Mouse (Mus musculus): ENCODE data around the gene Gm49354. TPM values are rescaled to one million over a fixed set of nuclear protein-coding genes. Genes with fewer than 3 reads are reported as not detected.
A peak's percentile ranks its signal among the peaks of the same experiment; 100 is the strongest.

Gm49354 gene
- total RNA-seq, 1 experiment, result not detected

DNA sequence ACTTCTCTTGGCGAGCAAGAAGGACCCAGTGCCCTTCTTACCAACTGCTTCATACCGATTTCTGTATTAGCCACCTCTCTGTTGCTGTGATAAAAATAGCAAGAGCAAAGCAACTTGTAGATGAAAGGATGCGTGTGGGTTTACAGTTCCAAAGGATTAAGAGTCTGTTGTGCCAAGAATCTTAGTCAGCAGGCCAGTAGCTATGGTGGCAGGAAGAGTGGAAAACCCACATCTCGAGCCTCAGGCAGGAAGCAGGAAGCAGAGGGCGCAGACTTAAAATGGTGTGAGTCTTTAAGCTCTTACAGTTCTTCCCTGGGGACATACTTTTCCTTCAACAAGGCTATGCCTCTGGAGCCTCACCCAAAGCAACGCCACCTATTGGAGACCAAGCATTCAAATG lies 36.6 kb downstream of the Gm49354 start:
- no peaks in the 10 kb centered on the region for H3K9me3 ChIP-seq (ENCODE audit: control insufficient read depth, insufficient read depth, low read depth, low read length)
- no peak for DNase-seq (ENCODE audit: low read depth, low spot score)
- H3K36me3 ChIP-seq (ENCODE audit: control insufficient read depth, insufficient read depth, low read length, poor library complexity, severe bottlenecking), result no peaks in the 10 kb centered on the region
- H3K27ac ChIP-seq (ENCODE audit: insufficient read depth, low read depth, low read length, poor library complexity, severe bottlenecking), result no peak overlapping the region
- TF ChIP-seq MAFK (IDR thresholded peaks at IDR 0.05; ENCODE audit: insufficient read depth, low read depth, low read length), result no peak
- no peak for TF ChIP-seq ZNF384 (IDR thresholded peaks at IDR 0.05; ENCODE audit: low read depth, low read length)
- no peak for TF ChIP-seq CHD2 (IDR thresholded peaks at IDR 0.05; ENCODE audit: low read depth, low read length)
- no peak for TF ChIP-seq HCFC1 (IDR thresholded peaks at IDR 0.05; ENCODE audit: borderline replicate concordance, insufficient read depth, low read length)
- no peak for TF ChIP-seq ZC3H11A (IDR thresholded peaks at IDR 0.05; ENCODE audit: borderline replicate concordance, low read depth, low read length)
- no peak overlapping the region for H3K9ac ChIP-seq (ENCODE audit: insufficient read depth, low read depth, low read length, poor library complexity, severe bottlenecking)
- in situ Hi-C loops (cut with MboI; ENCODE audit: low sequenced_read_pairs in 2 of 2, unreplicated experiment in 2 of 2), result no loop called here
- H3K4me1 ChIP-seq (ENCODE audit: control insufficient read depth in 2 of 2, insufficient read depth in 2 of 2, low read length in 2 of 2, poor library complexity in 1 of 2), result no peaks in the 10 kb centered on the region
- H3K4me3 ChIP-seq (ENCODE audit: insufficient read depth in 1 of 2, low read depth in 1 of 2, low read length in 2 of 2, poor library complexity in 1 of 2, severe bottlenecking in 1 of 2), result no peak overlapping the region

DNA sequence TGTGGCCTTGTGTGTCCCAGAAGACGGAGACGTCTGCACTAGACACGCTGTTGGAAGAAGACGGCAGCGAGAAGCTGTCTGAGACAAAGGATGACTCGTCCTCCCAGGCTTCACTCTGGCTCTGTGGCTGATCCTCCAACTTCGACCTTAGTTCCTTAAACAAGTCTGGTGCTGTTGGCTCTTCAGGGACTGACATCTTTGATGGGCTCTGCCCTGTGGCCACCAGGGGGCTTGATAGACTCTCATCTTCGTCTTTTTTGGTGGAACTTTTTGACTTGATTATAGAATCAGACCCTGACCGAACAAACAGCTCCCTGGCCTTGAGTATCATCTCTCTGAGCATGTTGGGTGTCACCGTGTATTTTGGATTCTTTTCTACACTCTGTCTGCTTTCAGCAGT lies 40.3 kb downstream of the Gm49354 start:
- Histone ChIP-seq H3K36me3 (ENCODE audit: control insufficient read depth, insufficient read depth, low read length, poor library complexity, severe bottlenecking) (no peaks in the 10 kb centered on the region), H3K9ac (ENCODE audit: insufficient read depth, low read depth, low read length, poor library complexity, severe bottlenecking) (no peak overlapping the region), H3K4me3 (ENCODE audit: insufficient read depth in 1 of 2, low read depth in 1 of 2, low read length in 2 of 2, poor library complexity in 1 of 2, severe bottlenecking in 1 of 2) (no peak overlapping the region), H3K27ac (ENCODE audit: insufficient read depth, low read depth, low read length, poor library complexity, severe bottlenecking) (no peak overlapping the region), H3K9me3 (ENCODE audit: control insufficient read depth, insufficient read depth, low read depth, low read length) (no peaks in the 10 kb centered on the region), H3K4me1 (ENCODE audit: control insufficient read depth in 2 of 2, insufficient read depth in 2 of 2, low read length in 2 of 2, poor library complexity in 1 of 2) (no peaks in the 10 kb centered on the region)
- in situ Hi-C loops (cut with MboI; ENCODE audit: low sequenced_read_pairs in 2 of 2, unreplicated experiment in 2 of 2), result no loop called here
- TF ChIP-seq ZC3H11A (IDR thresholded peaks at IDR 0.05; ENCODE audit: borderline replicate concordance, low read depth, low read length) (0 out of 2 replicates have a peak, but pooled peaks have one; percentile 6), ZNF384 (IDR thresholded peaks at IDR 0.05; ENCODE audit: low read depth, low read length) (no peak)
- DNase-seq (ENCODE audit: low read depth, low spot score), result no peak

DNA sequence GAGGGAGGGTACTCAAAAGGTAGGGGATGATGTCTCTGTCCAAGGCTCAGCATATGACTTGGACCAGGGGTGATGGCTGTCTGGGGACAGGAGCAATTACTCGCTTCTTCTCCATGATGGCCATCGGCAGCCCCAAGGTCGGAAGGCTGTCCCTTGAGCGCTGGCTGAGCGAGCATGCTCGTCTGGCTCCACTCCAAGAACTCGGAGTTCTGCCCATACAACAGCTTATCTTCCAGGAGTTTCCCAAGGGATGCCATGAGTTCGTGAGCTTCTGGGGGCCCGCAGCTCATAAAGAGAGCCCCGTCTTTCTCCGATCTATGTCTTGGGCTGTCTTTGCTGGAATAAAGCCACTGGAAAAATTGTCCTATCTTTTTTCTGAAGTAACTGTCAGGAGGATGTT lies 40.9 kb downstream of the Gm49354 start:
- Histone ChIP-seq H3K9me3 (ENCODE audit: control insufficient read depth, insufficient read depth, low read depth, low read length) (no peaks in the 10 kb centered on the region), H3K9ac (ENCODE audit: insufficient read depth, low read depth, low read length, poor library complexity, severe bottlenecking) (no peak overlapping the region), H3K36me3 (ENCODE audit: control insufficient read depth, insufficient read depth, low read length, poor library complexity, severe bottlenecking) (no peaks in the 10 kb centered on the region), H3K4me1 (ENCODE audit: control insufficient read depth in 2 of 2, insufficient read depth in 2 of 2, low read length in 2 of 2, poor library complexity in 1 of 2) (no peaks in the 10 kb centered on the region), H3K4me3 (ENCODE audit: insufficient read depth in 1 of 2, low read depth in 1 of 2, low read length in 2 of 2, poor library complexity in 1 of 2, severe bottlenecking in 1 of 2) (no peak overlapping the region), H3K27ac (ENCODE audit: insufficient read depth, low read depth, low read length, poor library complexity, severe bottlenecking) (no peak overlapping the region)
- TF ChIP-seq HCFC1 (IDR thresholded peaks at IDR 0.05; ENCODE audit: borderline replicate concordance, insufficient read depth, low read length) (no peak), MAFK (IDR thresholded peaks at IDR 0.05; ENCODE audit: insufficient read depth, low read depth, low read length) (no peak), ZNF384 (IDR thresholded peaks at IDR 0.05; ENCODE audit: low read depth, low read length) (no peak), CHD2 (IDR thresholded peaks at IDR 0.05; ENCODE audit: low read depth, low read length) (no peak), ZC3H11A (IDR thresholded peaks at IDR 0.05; ENCODE audit: borderline replicate concordance, low read depth, low read length) (no peak)
- no peak for DNase-seq (ENCODE audit: low read depth, low spot score)
- in situ Hi-C loops (cut with MboI; ENCODE audit: low sequenced_read_pairs in 2 of 2, unreplicated experiment in 2 of 2), result no loop called here

DNA sequence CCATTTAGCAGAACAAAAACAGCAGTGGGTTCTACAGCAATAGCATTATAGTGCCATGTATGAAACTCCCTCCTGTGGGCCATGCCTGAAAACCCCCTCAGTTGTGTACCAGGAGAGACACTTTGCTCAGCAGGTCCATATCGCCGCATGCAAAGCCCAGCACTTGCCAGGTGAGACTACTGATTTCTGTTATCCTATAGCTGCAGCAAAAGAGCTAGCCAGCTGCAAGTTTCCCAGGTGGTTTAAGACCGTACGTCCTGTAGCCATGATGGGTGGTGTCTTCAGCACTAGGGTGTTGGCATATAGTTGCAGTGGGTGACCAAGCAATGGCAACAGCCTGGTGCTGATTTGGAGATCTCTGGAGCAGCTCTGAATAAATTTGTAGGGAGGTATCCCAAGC lies 42.6 kb downstream of the Gm49354 start:
- Histone ChIP-seq H3K4me1 (ENCODE audit: control insufficient read depth in 2 of 2, insufficient read depth in 2 of 2, low read length in 2 of 2, poor library complexity in 1 of 2) (peaks cover 3 to 9% of the 10 kb centered on the region in 2 experiments; a peak in 3 of 4 replicates), H3K27ac (ENCODE audit: insufficient read depth, low read depth, low read length, poor library complexity, severe bottlenecking) (no peak overlapping the region), H3K36me3 (ENCODE audit: control insufficient read depth, insufficient read depth, low read length, poor library complexity, severe bottlenecking) (no peaks in the 10 kb centered on the region), H3K4me3 (ENCODE audit: insufficient read depth in 1 of 2, low read depth in 1 of 2, low read length in 2 of 2, poor library complexity in 1 of 2, severe bottlenecking in 1 of 2) (no peak overlapping the region), H3K9ac (ENCODE audit: insufficient read depth, low read depth, low read length, poor library complexity, severe bottlenecking) (no peak overlapping the region), H3K9me3 (ENCODE audit: control insufficient read depth, insufficient read depth, low read depth, low read length) (no peaks in the 10 kb centered on the region)
- no peak for DNase-seq (ENCODE audit: low read depth, low spot score)
- TF ChIP-seq HCFC1 (IDR thresholded peaks at IDR 0.05; ENCODE audit: borderline replicate concordance, insufficient read depth, low read length) (no peak), MAFK (IDR thresholded peaks at IDR 0.05; ENCODE audit: insufficient read depth, low read depth, low read length) (no peak), CHD2 (IDR thresholded peaks at IDR 0.05; ENCODE audit: low read depth, low read length) (no peak), ZNF384 (IDR thresholded peaks at IDR 0.05; ENCODE audit: low read depth, low read length) (no peak), ZC3H11A (IDR thresholded peaks at IDR 0.05; ENCODE audit: borderline replicate concordance, low read depth, low read length) (no peak)
- in situ Hi-C loops (cut with MboI; ENCODE audit: low sequenced_read_pairs in 2 of 2, unreplicated experiment in 2 of 2), result no loop called here

DNA sequence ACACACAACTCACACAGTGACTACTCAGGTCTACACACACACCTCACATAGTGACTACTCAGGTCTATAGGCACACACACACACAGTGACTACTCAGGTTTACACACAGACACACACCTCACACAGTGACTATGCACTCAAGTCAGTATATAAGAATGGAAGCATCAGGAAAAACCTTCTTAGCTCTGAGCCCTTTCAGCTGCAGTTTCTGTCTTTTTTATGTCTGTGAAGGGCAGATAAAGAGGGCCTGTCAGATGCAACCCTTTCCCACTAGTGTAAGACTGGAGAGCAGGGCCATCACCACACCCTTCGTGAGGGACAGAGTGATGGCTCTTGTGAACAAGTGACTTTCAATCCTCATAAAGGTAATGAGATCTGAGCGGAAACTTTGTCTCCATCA lies 43.6 kb downstream of the Gm49354 start:
- in situ Hi-C loops (cut with MboI; ENCODE audit: low sequenced_read_pairs in 2 of 2, unreplicated experiment in 2 of 2), result no loop called here
- no peak overlapping the region for H3K27ac ChIP-seq (ENCODE audit: insufficient read depth, low read depth, low read length, poor library complexity, severe bottlenecking)
- H3K4me3 ChIP-seq (ENCODE audit: insufficient read depth in 1 of 2, low read depth in 1 of 2, low read length in 2 of 2, poor library complexity in 1 of 2, severe bottlenecking in 1 of 2), result no peak overlapping the region
- no peaks in the 10 kb centered on the region for H3K36me3 ChIP-seq (ENCODE audit: control insufficient read depth, insufficient read depth, low read length, poor library complexity, severe bottlenecking)
- TF ChIP-seq HCFC1 (IDR thresholded peaks at IDR 0.05; ENCODE audit: borderline replicate concordance, insufficient read depth, low read length) (no peak), CHD2 (IDR thresholded peaks at IDR 0.05; ENCODE audit: low read depth, low read length) (no peak), ZC3H11A (IDR thresholded peaks at IDR 0.05; ENCODE audit: borderline replicate concordance, low read depth, low read length) (no peak), MAFK (IDR thresholded peaks at IDR 0.05; ENCODE audit: insufficient read depth, low read depth, low read length) (no peak), ZNF384 (IDR thresholded peaks at IDR 0.05; ENCODE audit: low read depth, low read length) (no peak)
- H3K4me1 ChIP-seq (ENCODE audit: control insufficient read depth in 2 of 2, insufficient read depth in 2 of 2, low read length in 2 of 2, poor library complexity in 1 of 2), result peaks cover 4 to 13% of the 10 kb centered on the region in 2 experiments; a peak in 3 of 4 replicates
- no peak for DNase-seq (ENCODE audit: low read depth, low spot score)
- H3K9ac ChIP-seq (ENCODE audit: insufficient read depth, low read depth, low read length, poor library complexity, severe bottlenecking), result no peak overlapping the region
- H3K9me3 ChIP-seq (ENCODE audit: control insufficient read depth, insufficient read depth, low read depth, low read length), result no peaks in the 10 kb centered on the region

All from ES-E14 (cell line).